Mouse (Mus musculus) MEL (cell line): Measurements from ENCODE around the gene Has3. TPM values are rescaled to one million over a fixed set of nuclear protein-coding genes. Genes with fewer than 3 reads are reported as not detected.

Experiments
- DNase-seq: peaks from one replicate; pipeline ENCODE4 v3.0.0; 2011; ENCODE audit warnings: low read depth, low spot score
- H3K27ac ChIP-seq: 2 replicates; pipeline ENCODE4 v1.5.1; 2012; ENCODE audit warnings: low read depth, mild to moderate bottlenecking, control low read depth, low read length, moderate library complexity; ENCODE audit not compliant: control insufficient read depth
- H3K27me3 ChIP-seq, 2 experiments: fragments of 150-350 bp in 1 of 2; sonication (generic) in 1 of 2; 2 replicates each; pipeline ENCODE4 v1.6.1; 2012; ENCODE audit warnings: low read length in 2 of 2, mild to moderate bottlenecking in 2 of 2, improper control_type of control experiment in 1 of 2, moderate library complexity in 1 of 2; ENCODE audit not compliant: insufficient read depth in 2 of 2, control insufficient read depth in 1 of 2
- H3K36me3 ChIP-seq, 2 experiments: 2 replicates each; pipeline ENCODE4 v1.6.1; 2012 to 2014; ENCODE audit warnings: low read length in 2 of 2, improper control_type of control experiment in 1 of 2, inconsistent platforms in 1 of 2, mild to moderate bottlenecking in 1 of 2; ENCODE audit not compliant: insufficient read depth in 2 of 2, control insufficient read depth in 1 of 2
- H3K4me1 ChIP-seq, 2 experiments: fragments of 150-350 bp in 1 of 2; sonication (generic) in 1 of 2; 2 replicates each; pipeline ENCODE4 v1.6.1; 2012; ENCODE audit warnings: low read length in 2 of 2, improper control_type of control experiment in 1 of 2, mild to moderate bottlenecking in 1 of 2; ENCODE audit not compliant: insufficient read depth in 2 of 2, control insufficient read depth in 1 of 2
- H3K4me3 ChIP-seq, 2 experiments: fragments of 150-350 bp in 1 of 2; sonication (generic) in 1 of 2; 2 replicates each; pipeline ENCODE4 v1.5.1; 2012; ENCODE audit warnings: low read depth in 2 of 2, low read length in 2 of 2, mild to moderate bottlenecking in 2 of 2, moderate library complexity in 2 of 2, control low read depth in 1 of 2, improper control_type of control experiment in 1 of 2; ENCODE audit not compliant: control insufficient read depth in 1 of 2, insufficient read depth in 1 of 2
- H3K79me2 ChIP-seq: 2 replicates; pipeline ENCODE4 v1.6.1; 2012; ENCODE audit warnings: mild to moderate bottlenecking, low read length, moderate library complexity; ENCODE audit not compliant: control insufficient read depth, poor library complexity, insufficient read depth
- H3K9ac ChIP-seq: 2 replicates; pipeline ENCODE4 v1.6.1; 2012; ENCODE audit warnings: low read depth, mild to moderate bottlenecking, control low read depth, low read length, moderate library complexity; ENCODE audit not compliant: control insufficient read depth, poor library complexity, severe bottlenecking
- H3K9me3 ChIP-seq: fragments of 150-350 bp; sonication (generic); replicated peaks from 2 replicates; pipeline ENCODE4 v1.6.1; 2012; ENCODE audit warnings: mild to moderate bottlenecking, low read length, improper control_type of control experiment, moderate library complexity; ENCODE audit not compliant: insufficient read depth
- CHD1 ChIP-seq: IDR thresholded peaks from 2 replicates; pipeline ENCODE4 v1.6.1; 2012; ENCODE audit warnings: low read depth, mild to moderate bottlenecking, inconsistent platforms, low read length, improper control_type of control experiment
- CTCF ChIP-seq, 3 experiments: IDR thresholded peaks in 2 of 3; conservative IDR thresholded peaks in 1 of 3; 2 replicates each; pipeline ENCODE4 v1.5.1; 2011 to 2012; ENCODE audit warnings: low read length in 3 of 3, low read depth in 2 of 3, mild to moderate bottlenecking in 2 of 3, improper control_type of control experiment in 1 of 3, inconsistent platforms in 1 of 3, mixed read lengths in 1 of 3, moderate library complexity in 1 of 3; ENCODE audit not compliant: control insufficient read depth in 1 of 3, insufficient read depth in 1 of 3, poor library complexity in 1 of 3, severe bottlenecking in 1 of 3
- EP300 ChIP-seq, 2 experiments: IDR thresholded peaks; 2 replicates each; pipeline ENCODE4 v1.6.1; 2011; ENCODE audit warnings: improper control_type of control experiment in 2 of 2, low read length in 2 of 2, low read depth in 1 of 2, mild to moderate bottlenecking in 1 of 2
- ETS1 ChIP-seq: IDR thresholded peaks from 2 replicates; pipeline ENCODE4 v1.6.1; 2012; ENCODE audit warnings: low read depth, mild to moderate bottlenecking, inconsistent platforms, low read length, improper control_type of control experiment, moderate library complexity
- JUND ChIP-seq: IDR thresholded peaks from 2 replicates; pipeline ENCODE4 v1.6.1; 2011; ENCODE audit warnings: low read depth, mild to moderate bottlenecking, improper control_type of control experiment, low read length
- KAT2A ChIP-seq: conservative IDR thresholded peaks from 2 replicates; pipeline ENCODE4 v1.6.1; 2012; ENCODE audit warnings: low read depth, low read length, improper control_type of control experiment, inconsistent platforms
- MEF2A ChIP-seq: IDR thresholded peaks from 2 replicates; pipeline ENCODE4 v1.6.1; 2014; ENCODE audit warnings: low read depth, mild to moderate bottlenecking, inconsistent platforms, low read length, improper control_type of control experiment; ENCODE audit not compliant: poor library complexity, insufficient replicate concordance, severe bottlenecking; ENCODE audit errors: extremely low read depth
- MYB ChIP-seq: IDR thresholded peaks from 2 replicates; pipeline ENCODE4 v1.6.1; 2011; ENCODE audit warnings: mild to moderate bottlenecking, low read depth, low read length, improper control_type of control experiment
- MYC ChIP-seq: IDR thresholded peaks from 2 replicates; pipeline ENCODE4 v1.6.1; 2011; ENCODE audit warnings: low read depth, mild to moderate bottlenecking, low read length, improper control_type of control experiment, moderate library complexity
- NELFE ChIP-seq: IDR thresholded peaks from 2 replicates; pipeline ENCODE4 v1.6.1; 2011; ENCODE audit warnings: low read depth, low read length, improper control_type of control experiment
- POLR2A ChIP-seq, 2 experiments: IDR thresholded peaks; 2 replicates each; pipeline ENCODE4 v1.6.1; 2011 to 2012; ENCODE audit warnings: low read length in 2 of 2, mild to moderate bottlenecking in 2 of 2, control low read depth in 1 of 2, improper control_type of control experiment in 1 of 2, low read depth in 1 of 2, moderate library complexity in 1 of 2; ENCODE audit not compliant: control insufficient read depth in 1 of 2, insufficient read depth in 1 of 2, poor library complexity in 1 of 2
- RAD21 ChIP-seq: IDR thresholded peaks from 2 replicates; pipeline ENCODE4 v1.6.1; 2011; ENCODE audit warnings: mild to moderate bottlenecking, low read depth, low read length, improper control_type of control experiment
- SMC3 ChIP-seq: IDR thresholded peaks from 2 replicates; pipeline ENCODE4 v1.6.1; 2011; ENCODE audit warnings: low read depth, low read length, improper control_type of control experiment
- TAL1 ChIP-seq: IDR thresholded peaks from 2 replicates; pipeline ENCODE4 v1.6.1; 2012; ENCODE audit warnings: mild to moderate bottlenecking, inconsistent platforms, low read length, moderate library complexity, mixed read lengths
- TBP ChIP-seq: IDR thresholded peaks from 2 replicates; pipeline ENCODE4 v1.8.0; 2011; ENCODE audit warnings: low read depth, low read length, improper control_type of control experiment
- UBTF ChIP-seq: IDR thresholded peaks from 2 replicates; pipeline ENCODE4 v1.6.1; 2012; ENCODE audit warnings: low read depth, mild to moderate bottlenecking, inconsistent platforms, low read length, improper control_type of control experiment, moderate library complexity, borderline replicate concordance; ENCODE audit not compliant: insufficient read depth
- USF1 ChIP-seq: IDR thresholded peaks from 2 replicates; pipeline ENCODE4 v1.6.1; 2014; ENCODE audit warnings: low read depth, mild to moderate bottlenecking, inconsistent platforms, low read length, improper control_type of control experiment, moderate library complexity
- ZKSCAN1 ChIP-seq: IDR thresholded peaks from 2 replicates; pipeline ENCODE4 v1.6.1; 2012; ENCODE audit warnings: low read depth, mild to moderate bottlenecking, inconsistent platforms, low read length, improper control_type of control experiment, moderate library complexity
- ZNF384 ChIP-seq: IDR thresholded peaks from 2 replicates; pipeline ENCODE4 v1.6.1; 2012; ENCODE audit warnings: low read depth, mild to moderate bottlenecking, inconsistent platforms, low read length, improper control_type of control experiment
- polyA plus RNA-seq, 2 experiments: library from polyadenylated mRNA; stranded (reverse) in 1 of 2; unstranded in 1 of 2; fragments of >175 nt in 1 of 2; fragments of >200 nt in 1 of 2; gene quantifications; 2 replicates each; pipeline versions ENCODE4 v1.2.1 to v1.2.4; 2012; ENCODE audit warnings: low replicate concordance in 2 of 2, low read depth in 1 of 2; ENCODE audit not compliant: insufficient read length in 2 of 2, insufficient read depth in 1 of 2, missing spikeins in 1 of 2
- total RNA-seq: library from RNA; depleted of rRNA; stranded (reverse); fragments of 300-350 nt; gene quantifications from 2 replicates; pipeline ENCODE4 v1.2.3, GENCODE M21; 2012

The Has3 gene
- total and polyA plus RNA-seq, 3 experiments: 0.40 to 5.8 TPM; not detected in 1

DNA sequence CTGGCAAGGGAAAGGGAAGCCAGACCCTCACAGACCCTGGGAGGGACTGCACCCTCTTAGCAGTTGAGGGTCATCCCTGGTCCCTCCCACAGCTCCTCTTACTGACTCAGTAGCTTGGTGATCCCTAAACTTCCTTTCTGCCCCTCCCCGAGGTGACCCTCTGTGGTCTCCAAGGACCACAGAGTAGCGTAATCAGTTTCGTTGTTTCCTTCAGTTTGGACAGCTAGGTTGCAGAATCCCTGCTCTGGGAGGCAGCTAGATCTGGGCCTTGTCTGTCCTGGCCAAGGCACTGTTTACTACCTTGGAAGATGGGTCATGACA lies 14.8 kb upstream of the Has3 start:
- no peak overlapping the region for H3K4me3 ChIP-seq
- H3K79me2 ChIP-seq: no peaks in the 10 kb centered on the region
- H3K36me3 ChIP-seq: no peaks in the 10 kb centered on the region
- H3K4me1 ChIP-seq: no peaks in the 10 kb centered on the region
- no peaks in the 10 kb centered on the region for H3K27me3 ChIP-seq
- TF ChIP-seq TAL1 (no peak), MEF2A (no peak), ETS1 (no peak), JUND (no peak), EP300 (IDR thresholded peaks at IDR 0.05; ENCODE audit: low read depth in 1 of 2, low read length in 2 of 2) (no peak), MYC (no peak)
- DNase-seq: no peak
- H3K27ac ChIP-seq: no peak overlapping the region
- H3K9ac ChIP-seq: no peak overlapping the region
- H3K9me3 ChIP-seq: no peaks in the 10 kb centered on the region

DNA sequence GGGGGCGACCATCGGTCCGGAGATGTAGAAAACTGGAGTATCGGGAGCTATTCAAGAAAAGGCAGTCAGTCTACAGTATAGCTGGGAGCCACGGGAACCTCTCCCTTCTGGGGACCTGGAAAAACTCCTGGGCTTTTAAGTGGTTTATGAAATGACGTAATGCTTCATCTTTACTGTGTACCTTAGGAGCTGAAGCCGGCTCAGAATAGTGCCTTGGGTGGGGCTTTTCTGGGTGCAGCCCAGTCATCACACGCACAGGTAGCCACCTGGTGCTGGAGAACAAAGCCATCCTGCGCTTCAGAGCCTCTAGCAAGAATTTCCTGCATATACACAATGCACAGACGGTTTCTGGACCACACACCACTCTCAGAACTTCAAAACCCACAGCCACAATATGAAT lies 7.2 kb upstream of the Has3 start:
- Histone ChIP-seq H3K36me3 (no peaks in the 10 kb centered on the region), H3K27ac (no peak overlapping the region), H3K4me3 (no peak overlapping the region), H3K27me3 (no peaks in the 10 kb centered on the region), H3K9me3 (no peaks in the 10 kb centered on the region), H3K4me1 (no peaks in the 10 kb centered on the region), H3K79me2 (no peaks in the 10 kb centered on the region), H3K9ac (no peak overlapping the region)
- TF ChIP-seq SMC3 (no peak), RAD21 (no peak), ETS1 (no peak), ZKSCAN1 (no peak), MEF2A (no peak), JUND (no peak), CHD1 (no peak), MYC (no peak), POLR2A (IDR thresholded peaks at IDR 0.05; ENCODE audit: control insufficient read depth in 1 of 2, insufficient read depth in 1 of 2, low read depth in 1 of 2, low read length in 2 of 2, poor library complexity in 1 of 2) (no peak)
- no peak for DNase-seq

GRCm38 (mm10) chr8:106865354-106865753 lies 4.7 kb upstream of the Has3 start:
- no peak for DNase-seq
- Histone ChIP-seq H3K9me3 (no peaks in the 10 kb centered on the region), H3K4me3 (no peak overlapping the region), H3K4me1 (no peaks in the 10 kb centered on the region), H3K79me2 (no peaks in the 10 kb centered on the region), H3K27ac (no peak overlapping the region), H3K27me3 (no peaks in the 10 kb centered on the region), H3K9ac (no peak overlapping the region), H3K36me3 (no peaks in the 10 kb centered on the region)
- TF ChIP-seq CHD1: no peak
- TF ChIP-seq UBTF: no peak
- TF ChIP-seq TBP: no peak
- TF ChIP-seq MYB: no peak
- TF ChIP-seq ETS1: no peak
- no peak for TF ChIP-seq NELFE
- no peak for TF ChIP-seq CTCF (IDR thresholded peaks at IDR 0.05 in 2 of 3, conservative IDR thresholded peaks at IDR 0.05 in 1 of 3; ENCODE audit: control insufficient read depth in 1 of 3, insufficient read depth in 1 of 3, low read depth in 2 of 3, low read length in 3 of 3, poor library complexity in 1 of 3, severe bottlenecking in 1 of 3)
- TF ChIP-seq USF1: no peak
- TF ChIP-seq KAT2A: no peak
- TF ChIP-seq ZNF384: no peak
